Mouse (Mus musculus) MN1 (cell line): ENCODE measurements at regions not wholly inside any gene's neighbourhood (a gene's known extent, or its start where the extent isn't known, plus 50 kb on each side); places are given as distances from the start of the nearest gene placed in this dataset.
"Not testable (repeated sequence)": the region's sequence is repeated elsewhere in the genome, so short reads cannot be mapped to it uniquely, and the experiment has no call there.

ENCODE experiments used
- DNase-seq: peaks from one replicate; pipeline ENCODE4 v3.0.0-alpha.2; 2016; ENCODE audit warnings: low spot score

DNA sequence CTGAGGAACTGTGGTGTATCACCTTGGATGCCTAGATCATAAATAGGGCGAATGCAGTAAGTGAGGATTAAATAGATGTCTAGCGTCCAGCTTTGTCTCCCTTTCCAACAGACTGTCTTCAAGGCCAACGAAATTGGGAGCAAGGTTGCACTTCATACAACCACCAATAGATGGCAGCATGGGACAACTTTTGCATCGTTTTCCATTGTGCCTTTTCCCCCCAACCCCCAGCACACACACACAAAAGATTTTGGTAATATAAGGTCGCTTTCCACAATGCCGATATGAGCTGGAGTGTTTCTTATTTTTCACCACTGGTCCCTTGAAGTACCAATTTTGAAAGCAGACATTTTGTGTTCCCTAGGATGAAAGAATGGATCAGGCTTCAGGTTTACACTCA lies 304.7 kb downstream of the BC048507 start:
- peak; percentile 17 for DNase-seq

DNA sequence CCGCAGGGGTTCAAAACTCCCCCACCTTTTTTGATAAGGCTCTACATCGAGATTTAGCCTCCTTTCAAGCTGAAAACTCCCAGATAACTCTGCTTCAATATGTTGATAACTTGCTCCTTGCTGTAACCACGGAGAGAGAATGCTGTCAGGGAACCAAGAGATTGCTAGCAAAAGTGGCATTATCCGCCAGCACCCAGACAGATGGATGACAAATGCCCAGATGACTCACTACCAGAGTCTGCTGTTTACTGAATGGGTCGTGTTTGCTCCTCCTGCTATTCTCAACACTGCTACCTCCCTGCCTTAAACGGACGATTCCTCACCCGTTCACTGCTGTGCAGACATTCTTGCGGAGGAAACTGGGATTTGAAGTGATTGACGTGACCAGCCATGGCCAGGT lies 310.3 kb downstream of the BC048507 start:
- DNase-seq = not testable (repeated sequence)
